Mouse (Mus musculus) heart, postnatal 0 days (tissue): ENCODE measurements around the gene Tac1.

Experiments
- CTCF ChIP-seq: IDR thresholded peaks from 2 replicates; pipeline ENCODE4 v1.5.1; 2016; ENCODE audit warnings: antibody characterized with exemption, control low read depth, low read depth
- EP300 ChIP-seq: IDR thresholded peaks from 2 replicates; pipeline ENCODE4 v1.6.1; 2016; ENCODE audit warnings: antibody characterized with exemption, low read depth

DNA sequence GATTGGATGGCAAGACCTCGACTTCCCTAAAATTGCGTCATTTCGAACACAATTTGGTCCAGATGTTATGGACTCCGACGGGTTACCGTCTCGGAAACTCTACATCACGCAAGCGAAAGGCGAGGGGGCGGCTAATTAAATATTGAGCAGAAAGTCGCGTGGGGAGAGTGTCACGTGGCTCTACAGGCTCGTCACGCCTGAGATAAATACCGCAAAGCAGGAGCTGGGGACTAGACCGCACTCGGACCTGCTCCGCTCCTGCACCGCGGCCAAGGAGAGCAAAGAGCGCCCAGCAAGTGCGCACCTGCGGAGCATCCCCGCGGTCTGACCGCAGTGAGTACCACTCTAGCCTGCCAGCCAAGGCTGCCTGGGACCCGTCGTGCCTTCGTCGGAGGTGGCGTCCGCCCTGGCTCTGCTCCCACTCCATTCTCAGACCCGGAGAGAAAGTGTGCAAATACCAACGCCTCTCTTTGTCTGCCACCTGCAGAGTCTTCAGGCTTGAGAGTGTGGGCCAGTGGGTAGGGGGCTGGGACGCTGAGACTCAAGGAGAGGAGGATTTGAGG, at the start of gene Tac1:
- TF ChIP-seq CTCF = no peak
- TF ChIP-seq EP300 = no peak
